Mouse (Mus musculus): ENCODE data around the gene Evc2. TPM values are rescaled to one million over a fixed set of nuclear protein-coding genes. Genes with fewer than 3 reads are reported as not detected.

Evc2 gene
- polyA plus RNA-seq, 1 experiment from 2014 or later = 14.0 TPM

Other genes starting within 250 kb of the Evc2 start
- 82.9 and 96.6 TPM in 2 replicates for gene Crmp1, start 96.6 kb upstream of the Evc2 start, polyA plus RNA-seq (2014; fragmentation: Nextera tagmentation; extraction: Ambion mirVana)
- gene Evc, start 1.6 kb upstream of the Evc2 start, polyA plus RNA-seq (2014; fragmentation: Nextera tagmentation; extraction: Ambion mirVana) = 15.7 and 17.7 TPM in 2 replicates

Measured in embryonic facial prominence, embryonic 11.5 days (tissue).